Mouse (Mus musculus) fat pad, adult 2 months (tissue): ENCODE data around the gene Nfib.

Experiments used
- DNase-seq: peaks from one replicate; pipeline ENCODE4 v3.0.0-alpha.2; 2011; ENCODE audit warnings: low read depth, low spot score; ENCODE audit errors: extremely low read depth

Gene Nfib

DNA sequence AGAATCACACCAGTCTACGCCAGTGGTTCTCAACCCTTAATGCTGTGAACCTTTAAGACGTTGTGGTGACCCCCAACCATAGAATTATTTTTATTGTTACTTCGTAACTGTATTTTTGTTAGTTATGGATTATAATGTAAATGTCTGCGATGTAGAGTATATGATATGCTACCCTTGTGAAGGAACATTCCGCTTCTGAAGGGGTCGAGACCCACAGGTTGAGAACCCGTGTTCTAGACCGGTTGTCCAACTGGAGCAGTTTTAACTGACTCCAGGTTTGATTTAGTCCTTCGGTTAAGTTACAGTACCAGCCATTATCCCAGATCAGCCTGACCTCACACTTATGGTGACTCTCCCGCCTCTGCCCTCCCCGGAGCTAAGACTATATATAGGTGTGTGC is 70.4 kb downstream of the Nfib start:
- no peak for DNase-seq

DNA sequence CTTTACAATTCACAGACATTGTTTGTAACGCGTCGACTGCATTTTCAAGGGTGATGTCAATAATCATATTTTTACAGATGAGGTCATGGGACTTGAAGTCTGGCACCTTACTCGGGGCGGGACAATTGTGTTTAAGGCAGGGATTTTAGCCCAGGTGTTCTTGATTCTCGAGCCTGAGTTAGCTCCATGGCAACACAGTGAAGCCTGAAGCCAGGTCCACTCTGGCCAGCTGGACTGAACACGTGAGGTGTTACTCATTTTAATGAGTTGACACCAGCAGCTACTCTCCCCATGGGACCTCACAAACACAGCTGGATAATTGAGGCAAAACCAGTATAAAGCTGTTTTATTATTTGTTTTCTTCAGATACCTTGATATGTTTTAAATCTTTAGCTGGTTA is 71.2 kb downstream of the Nfib start:
- no peak for DNase-seq

DNA sequence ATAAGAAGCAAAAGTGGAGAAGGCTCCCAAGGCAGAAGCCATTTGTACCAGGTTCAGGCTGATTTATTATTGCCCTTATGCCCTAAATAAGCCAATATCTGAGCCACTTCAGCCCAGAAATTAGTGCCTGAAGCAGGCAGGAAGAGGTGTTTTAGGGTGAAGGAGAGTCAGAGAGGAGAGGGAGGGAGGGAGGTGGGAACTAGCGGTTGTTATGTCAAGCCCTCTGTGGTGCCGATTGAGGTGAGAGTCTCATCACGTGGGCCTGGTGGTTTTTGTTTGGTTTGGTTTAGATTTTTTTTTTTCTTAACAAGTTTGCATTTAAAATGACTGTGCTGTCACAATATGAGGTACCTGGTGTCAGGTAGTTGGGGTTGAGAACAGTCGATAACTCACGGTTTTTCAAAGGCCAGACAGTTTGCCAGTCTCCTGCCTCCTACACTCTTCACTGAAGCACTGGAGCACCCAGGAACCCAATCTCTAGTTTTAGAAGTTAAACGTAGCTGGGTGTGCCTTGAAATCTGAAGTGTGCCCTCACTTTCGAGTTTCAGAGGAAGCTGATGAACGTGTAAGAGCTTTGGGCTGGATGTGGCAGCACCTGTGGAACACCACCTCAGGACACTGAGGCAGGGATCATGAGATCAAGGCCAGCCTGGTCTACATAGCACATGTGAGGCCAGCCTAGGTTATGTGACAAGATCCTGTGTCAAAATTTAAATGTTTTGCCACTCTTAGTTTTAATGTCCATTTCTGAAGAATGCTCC is 81.1 kb downstream of the Nfib start:
- DNase-seq = no peak

DNA sequence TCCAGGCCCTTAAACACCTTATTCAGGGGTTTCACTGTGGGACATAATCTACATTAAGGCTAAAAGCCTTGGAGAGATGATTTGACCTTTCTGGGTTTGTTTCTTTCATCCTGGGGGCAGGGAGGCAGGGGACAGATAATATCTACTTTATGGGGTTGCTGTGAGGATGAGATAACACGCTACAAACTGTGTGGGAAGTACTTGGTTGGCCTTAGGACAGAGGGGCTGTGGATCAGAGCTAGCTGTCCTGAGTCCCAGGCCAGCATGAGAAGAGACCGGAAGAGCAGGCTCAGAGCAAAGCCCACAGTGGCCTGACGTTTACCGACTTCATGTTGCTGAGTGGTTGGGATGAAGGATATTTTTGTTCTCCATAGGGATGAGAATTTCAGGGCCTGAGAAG is 81.7 kb downstream of the Nfib start:
- no peak for DNase-seq

DNA sequence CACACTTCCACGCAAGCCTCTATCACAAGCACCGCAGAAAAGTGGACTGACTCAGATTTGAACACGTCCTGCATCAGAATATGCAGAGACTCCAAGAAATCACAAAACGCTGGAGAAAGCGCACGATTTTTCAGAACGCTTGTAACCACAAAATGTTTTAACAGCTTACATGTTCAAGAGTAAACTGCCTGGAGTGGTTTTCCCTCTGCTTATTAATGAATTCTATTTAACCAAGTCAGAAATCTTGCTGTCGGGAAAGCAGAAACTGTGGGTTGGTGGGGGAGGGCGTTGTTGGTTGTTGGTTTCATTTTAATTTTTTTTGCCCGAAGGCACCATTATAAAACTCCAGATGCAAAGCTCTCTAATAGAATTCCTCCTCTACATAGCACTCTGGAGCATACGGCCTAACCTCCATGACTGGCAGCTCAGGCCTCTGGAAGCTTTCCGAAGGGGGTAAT is 82.4 kb downstream of the Nfib start:
- no peak for DNase-seq

DNA sequence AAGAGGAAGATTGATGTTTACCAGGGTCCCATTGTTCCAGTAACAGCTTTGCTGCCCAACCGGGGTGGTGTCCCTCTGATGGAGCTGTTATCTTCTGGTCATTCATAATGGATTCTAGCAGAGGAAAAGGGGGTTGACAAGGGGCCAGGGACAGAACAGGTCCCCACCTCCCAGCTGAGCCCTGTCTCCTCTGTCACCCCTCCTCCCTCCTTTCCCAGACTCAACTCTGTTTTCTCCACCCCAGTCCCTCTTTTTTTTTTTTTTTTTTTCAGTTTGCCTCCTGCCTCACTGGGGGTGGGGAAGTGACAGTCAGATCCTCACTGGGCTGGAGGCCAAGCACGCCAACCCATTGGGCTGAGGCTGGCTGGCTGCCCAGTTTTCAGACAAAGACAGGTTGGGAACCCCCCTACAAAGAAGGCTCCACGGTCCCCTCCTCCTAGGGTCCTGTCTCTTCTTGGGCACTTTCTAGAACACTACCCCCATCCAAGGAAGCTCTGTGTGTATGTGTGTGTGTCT is 83.2 kb downstream of the Nfib start:
- no peak for DNase-seq

DNA sequence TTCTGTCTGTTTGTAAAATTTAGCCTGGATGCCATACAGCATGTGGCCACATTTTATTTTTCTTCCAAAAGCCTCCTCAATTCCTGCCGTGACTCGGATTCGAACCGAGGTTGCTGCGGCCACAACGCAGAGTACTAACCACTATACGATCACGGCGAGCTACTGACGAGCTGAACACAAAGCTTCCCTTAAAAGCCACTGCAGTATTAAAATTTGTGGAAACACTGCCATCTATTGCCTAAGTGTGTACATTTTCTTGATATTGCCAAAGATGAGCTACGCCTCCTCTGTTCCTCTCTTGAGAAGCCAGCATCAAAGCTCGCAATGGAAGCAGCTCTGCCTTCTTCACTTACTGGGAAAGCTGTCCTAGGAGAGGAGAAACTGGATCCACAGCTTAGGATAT is 86.0 kb downstream of the Nfib start:
- DNase-seq = peak; percentile 49

DNA sequence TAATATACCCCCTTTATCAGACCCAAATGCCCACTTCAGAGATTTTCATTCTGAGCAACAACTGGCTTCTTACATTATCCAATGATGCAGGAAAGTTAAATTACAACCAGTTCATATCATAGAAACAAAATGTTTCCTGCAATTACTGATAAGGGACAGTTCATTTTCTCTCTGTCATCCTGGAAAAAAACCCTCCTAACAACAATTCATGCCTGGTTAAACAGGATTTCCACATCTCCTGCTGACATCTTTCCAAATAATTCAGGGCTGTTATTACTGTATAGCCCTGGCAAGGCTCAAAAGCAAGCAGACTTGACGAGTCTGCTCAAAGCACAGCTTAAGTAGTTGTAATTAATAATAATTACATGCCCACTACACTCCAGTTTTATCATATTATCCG is 86.5 kb downstream of the Nfib start:
- DNase-seq = peak; percentile 19

DNA sequence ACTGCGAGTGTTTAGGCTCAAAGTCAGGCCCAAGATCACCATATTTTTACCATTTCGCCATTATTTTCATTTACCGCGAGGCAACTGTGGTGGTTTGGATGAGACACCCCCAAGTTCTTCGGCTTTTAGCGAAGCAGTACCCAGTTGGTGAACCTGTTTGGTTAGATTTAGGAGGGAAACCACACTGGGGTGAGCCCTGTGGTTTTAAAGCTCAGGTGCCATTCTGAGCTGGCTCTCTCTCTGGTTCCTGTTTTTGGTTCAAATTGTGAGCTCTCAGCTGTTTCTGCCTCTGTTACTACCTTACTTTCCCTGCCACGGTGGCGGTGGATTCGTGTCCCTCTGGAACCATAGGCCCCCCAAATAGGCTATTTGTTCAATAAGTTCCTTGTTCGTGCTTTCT is 88.3 kb downstream of the Nfib start:
- no peak for DNase-seq

DNA sequence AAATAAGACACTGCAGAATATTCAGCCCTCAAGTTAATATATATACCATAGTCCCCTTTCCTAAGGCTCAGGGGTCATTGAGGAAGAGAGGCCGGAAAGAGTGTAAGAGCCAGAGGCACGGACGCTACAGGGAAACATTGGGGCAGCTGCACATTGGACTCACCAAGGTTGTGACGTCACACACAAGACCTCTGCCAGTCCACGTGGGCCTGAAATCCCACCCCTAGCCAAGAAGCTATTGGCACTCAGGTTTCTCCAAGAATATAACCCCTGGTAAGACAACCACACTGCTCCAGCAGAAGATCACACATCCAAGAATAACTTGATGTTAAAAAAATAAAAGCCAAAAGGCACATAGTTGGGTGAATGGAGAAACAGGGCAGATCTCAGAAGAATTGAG is 89.8 kb downstream of the Nfib start:
- no peak for DNase-seq

DNA sequence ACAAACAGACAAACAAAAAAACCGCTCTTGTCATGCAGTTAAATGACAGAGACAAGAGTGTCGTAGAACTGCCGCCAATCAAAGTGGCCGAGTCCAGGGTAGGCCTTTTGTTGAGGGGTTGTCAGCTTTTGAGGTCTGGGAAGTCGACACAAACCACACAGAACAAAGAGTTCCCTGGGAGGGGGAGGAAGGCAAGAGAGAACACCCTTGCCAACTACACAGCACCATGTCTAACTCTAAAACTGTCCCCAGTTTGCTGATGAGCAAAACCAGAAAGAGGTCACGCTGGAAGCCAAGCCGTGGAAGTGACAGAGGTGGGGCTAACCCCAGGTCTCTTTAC is 91.1 kb downstream of the Nfib start:
- DNase-seq = no peak

DNA sequence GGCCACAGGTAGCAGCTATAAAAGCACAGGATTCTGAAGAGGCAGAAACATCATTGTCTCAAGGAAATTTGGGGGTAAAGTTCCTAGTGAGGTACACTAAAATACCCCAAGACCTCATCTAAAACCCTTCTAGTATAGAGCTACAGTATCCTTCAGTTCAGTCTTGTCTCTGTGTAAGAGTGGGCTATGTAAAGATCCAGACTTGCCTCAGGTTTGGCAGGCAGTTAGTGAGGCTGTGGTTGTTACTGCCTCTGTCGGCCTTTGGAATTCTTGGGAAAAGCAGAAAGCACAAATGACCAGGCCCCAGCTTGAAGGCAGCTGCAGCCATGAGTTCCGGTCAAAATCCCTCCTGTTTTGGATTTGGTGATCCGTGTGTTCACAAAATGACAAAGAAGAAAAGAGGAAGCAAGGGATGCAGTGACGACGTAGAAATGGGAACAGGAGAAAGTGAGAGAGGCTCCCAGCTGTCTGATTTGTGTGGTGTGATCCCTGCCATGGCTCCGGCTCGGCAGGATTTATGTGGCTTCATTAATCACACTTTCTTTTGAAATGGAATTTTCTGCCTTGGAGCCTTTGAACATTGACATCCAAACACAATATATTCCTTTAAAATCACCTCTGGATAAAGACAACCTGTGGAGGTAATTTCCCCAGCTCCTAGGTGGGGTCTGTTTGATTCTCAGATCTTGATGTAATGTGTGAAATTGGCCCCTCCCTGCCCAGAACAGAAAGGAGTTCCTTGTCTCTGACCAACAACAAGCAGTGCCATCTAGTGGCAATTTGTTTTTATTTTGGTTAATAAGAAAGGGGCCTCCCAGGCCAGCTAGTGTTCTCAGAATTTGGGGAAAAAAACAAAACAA is 91.7 kb downstream of the Nfib start:
- DNase-seq = no peak

DNA sequence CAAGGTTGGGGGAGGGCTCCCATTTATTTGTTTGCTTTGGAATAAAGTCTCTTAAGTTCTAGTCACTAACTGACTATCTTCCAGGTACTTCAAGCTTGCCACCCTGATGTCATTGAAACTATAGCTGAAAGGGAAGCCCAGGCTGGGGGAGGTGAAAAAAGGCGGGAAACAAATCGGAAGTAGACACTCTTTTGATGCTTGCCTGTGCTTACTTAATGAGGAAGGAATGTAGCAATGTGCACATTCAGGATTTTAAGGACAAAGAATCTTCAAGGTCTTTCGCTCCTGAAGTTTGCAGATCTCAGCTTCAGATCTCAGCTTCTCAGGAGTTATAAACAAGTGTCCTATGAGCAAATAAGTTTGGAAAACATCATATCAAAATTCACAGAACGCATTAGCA is 95.9 kb downstream of the Nfib start:
- no peak for DNase-seq

DNA sequence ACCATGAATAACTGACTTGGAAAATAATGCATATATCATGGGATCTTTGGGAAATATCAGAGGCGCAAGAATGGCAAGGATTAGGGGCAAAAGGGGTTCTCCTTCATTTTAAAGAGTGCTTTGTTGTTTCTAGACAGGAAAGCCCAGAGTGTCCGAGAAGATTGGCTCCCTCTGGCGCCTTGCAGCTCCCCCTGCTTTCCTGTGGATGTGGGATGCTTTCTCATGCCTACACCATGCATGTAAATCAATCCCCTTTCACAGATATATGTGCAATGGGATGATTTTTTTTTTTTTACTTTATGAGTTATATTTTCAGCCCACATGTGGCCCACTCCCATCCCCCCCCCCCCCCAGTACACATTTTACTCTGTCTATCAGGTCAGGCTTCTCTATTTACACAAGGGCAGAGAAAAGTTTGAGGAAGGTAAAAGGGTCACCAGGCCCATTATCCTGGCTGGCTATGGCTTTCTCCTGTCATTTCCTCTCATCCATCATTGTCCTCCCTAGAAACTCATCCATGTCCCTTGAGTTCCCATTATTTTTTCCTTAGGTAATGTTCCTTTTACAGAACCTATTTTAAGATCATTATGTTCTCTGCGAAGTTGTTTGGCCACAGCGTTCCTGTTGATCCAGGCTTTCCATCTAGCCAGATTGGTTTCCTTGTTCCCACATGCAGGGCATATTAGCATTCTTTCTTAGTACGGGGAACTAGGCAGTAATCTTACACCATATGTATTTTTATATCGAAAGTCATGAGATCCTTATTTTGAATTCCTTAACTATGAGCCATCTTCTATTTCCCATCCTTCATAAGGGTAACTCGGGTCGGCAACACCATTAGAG is 96.6 kb downstream of the Nfib start:
- DNase-seq = no peak

DNA sequence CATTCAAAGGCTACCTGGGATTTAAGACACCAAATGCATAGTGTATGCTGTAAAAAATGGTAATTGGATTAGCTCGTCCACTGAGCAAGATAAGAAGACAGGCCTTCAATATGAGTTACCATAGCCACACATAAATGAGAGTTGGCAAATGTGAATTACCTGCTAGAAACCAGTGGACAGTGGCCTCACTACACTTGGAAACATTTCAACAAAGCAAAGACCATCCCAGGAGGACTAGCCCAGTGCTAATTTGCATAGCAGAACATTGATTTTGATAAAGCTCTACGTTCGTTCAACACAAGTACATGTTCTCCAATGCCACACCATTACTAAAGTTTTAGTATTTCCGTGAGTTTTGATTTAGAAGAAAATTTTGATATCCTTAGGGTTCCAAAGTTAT is 98.3 kb downstream of the Nfib start:
- no peak for DNase-seq

DNA sequence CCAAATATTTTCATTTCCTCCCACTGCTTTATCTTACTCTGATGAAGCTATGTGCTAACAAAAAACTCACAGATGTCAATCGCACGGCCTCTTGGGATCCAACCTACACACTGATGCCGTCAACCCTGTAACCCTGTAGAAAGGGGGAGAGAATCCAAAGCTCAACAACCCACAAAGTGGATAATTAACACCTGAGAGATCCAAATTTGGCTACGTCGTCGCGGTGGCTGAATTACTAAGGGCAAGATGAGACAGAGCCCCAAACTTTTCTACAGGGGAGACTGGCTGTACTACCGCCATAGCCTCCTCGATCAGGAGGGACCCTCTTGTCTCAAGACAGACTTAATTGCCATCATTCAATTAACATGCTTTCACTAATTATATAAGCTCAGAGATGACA is 99.2 kb downstream of the Nfib start:
- DNase-seq = no peak

DNA sequence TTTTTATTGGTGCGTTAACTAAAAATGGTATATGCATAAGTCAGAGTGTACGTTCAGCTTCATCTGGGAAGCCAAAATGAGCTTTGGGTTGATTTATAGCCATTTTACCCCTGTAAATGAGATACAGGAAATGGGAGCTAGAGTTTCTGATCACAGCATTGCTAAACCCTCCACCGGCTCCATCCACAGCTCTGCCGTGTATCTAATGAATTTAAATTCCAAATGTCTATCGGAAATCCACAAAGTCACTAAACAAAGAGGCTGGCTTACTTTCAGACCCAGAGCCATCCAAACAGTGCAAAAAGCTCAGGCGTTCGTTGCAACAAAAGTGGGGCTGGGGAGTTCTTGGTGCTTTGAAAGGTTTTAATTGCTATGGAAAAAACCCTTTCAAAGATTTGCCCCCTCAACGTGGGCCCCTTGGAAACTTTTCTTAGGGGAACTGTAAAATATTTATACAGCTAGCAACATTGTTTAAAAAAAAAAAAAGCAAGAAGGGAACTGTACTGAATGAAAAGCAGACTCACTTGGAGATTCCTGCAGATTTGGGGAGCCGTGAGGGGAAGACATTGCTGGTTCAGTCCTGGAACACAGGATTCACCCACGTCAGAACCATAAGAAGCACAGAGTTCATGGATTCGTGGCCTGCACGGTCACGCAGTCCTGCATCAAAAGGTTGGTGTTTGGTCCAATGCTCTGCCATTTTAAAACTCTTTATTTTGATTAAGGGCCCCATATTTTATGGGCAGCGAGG is 100.3 kb downstream of the Nfib start:
- no peak for DNase-seq

DNA sequence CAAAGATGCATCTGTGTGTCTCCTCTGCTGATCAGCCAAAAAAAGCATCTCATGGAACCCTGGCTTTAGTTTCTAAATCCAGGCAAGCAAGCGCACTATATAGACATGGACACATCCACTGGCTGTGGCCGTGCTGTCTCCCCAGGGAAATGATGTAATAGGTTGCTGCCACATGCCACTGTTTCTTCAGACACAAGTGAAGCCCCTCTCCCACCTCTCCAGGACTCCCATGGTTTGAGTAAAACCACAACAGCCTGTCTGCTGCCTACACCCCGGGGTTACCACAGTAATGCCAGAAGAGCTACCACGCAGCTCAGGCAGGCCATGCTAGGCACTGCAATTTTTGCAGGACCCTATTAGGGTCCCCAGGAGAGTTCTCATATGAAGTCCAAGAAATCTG is 101.0 kb downstream of the Nfib start:
- DNase-seq = no peak

DNA sequence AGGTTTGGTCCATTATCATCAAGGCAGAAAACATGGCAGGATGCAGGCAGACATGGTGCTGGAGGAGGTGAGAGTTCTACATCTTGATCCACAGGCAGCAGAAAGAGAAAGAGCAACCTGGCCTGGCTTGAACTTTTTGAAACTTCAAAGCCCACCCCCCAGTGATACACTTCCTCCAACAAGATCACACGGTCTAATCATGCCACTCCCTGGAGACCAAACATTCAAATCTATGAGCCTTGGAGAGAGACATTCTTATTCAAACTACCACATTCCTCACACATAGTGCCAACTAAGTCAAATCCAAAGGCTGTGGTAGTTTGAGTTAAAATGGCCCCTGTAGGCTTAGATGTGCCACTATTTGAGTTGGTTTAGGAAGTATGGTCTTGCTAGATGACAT is 104.9 kb downstream of the Nfib start:
- no peak for DNase-seq

DNA sequence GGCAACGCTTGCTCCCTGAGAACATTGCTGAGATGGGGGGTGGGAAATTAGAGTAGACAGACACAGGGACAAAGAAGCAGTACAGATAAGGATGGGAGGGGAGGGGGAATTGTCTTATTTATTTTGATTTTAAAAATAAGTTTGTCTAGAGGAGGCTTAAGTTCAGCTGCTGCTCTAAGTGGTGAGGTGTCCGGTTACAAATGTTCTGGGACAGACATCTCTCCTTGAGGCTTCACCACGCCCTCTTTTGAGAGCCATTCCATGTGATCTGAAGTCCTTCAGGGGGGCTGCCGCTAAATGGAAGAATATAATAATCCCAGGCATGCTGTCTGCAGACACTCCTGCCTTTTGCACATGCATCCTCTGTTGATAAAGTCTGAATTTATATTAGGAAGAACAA is 107.1 kb downstream of the Nfib start:
- no peak for DNase-seq
